Mouse (Mus musculus) adrenal gland (tissue): Measurements from ENCODE around the gene Casc3.

Experiments used
- intact Hi-C: fragments of 180-260 bp; cut with DNase I; formaldehyde crosslinking; loops from one replicate; pipeline ENCODE4 v1.15.1; 2025

Gene Casc3

GRCm38 (mm10) chr11:98772667-98773171 lies 32.0 kb upstream of the Casc3 start:
- intact Hi-C loops = no loop called here

- intact Hi-C loops = no loop called here
These were observed 30.9 kb upstream of the Casc3 start for GRCm38 (mm10) chr11:98773635-98774295.

GRCm38 (mm10) chr11:98774582-98775347 lies 29.9 kb upstream of the Casc3 start, which contains the start of gene Nr1d1:
TSS of gene Nr1d1 (minus strand) at chr11:98775333.
- intact Hi-C loops = no loop called here

DNA sequence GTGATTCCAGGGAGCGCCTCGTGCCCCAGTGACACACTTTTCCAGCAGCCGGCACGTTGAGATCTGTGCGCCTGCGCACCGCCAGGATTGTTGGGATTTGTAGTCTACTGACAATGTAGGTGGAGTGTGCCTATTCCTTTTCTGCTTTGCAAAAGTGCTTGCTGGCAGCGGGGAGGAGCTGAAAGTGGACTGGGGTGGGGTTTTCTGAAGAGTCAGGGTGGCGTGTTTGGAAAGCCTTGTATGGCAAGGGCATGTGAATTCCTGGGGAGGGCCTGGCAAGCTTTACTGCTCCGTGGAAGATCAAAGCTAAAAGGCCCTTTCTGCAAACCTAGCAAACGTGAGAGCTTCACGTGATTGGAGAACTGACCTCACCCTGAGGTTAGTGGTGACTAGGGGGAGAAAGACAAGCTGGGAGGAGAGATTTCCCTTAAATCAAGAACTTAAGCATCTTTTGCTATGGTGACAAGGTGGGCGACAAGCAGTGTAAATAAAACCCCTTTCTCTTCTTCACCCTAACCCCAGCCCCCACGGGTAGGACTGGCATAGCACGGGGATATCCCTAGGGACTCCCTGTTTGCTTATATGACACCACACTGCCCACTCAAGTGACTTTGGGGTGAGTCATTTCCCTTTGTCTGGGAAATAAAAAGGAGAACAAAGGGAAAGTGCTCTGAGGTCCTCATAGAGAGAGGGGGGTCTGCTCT lies 29.2 kb upstream of the Casc3 start:
- intact Hi-C loops = no loop called here

GRCm38 (mm10) chr11:98776052-98776764 lies 28.5 kb upstream of the Casc3 start:
- intact Hi-C loops = no loop called here

DNA sequence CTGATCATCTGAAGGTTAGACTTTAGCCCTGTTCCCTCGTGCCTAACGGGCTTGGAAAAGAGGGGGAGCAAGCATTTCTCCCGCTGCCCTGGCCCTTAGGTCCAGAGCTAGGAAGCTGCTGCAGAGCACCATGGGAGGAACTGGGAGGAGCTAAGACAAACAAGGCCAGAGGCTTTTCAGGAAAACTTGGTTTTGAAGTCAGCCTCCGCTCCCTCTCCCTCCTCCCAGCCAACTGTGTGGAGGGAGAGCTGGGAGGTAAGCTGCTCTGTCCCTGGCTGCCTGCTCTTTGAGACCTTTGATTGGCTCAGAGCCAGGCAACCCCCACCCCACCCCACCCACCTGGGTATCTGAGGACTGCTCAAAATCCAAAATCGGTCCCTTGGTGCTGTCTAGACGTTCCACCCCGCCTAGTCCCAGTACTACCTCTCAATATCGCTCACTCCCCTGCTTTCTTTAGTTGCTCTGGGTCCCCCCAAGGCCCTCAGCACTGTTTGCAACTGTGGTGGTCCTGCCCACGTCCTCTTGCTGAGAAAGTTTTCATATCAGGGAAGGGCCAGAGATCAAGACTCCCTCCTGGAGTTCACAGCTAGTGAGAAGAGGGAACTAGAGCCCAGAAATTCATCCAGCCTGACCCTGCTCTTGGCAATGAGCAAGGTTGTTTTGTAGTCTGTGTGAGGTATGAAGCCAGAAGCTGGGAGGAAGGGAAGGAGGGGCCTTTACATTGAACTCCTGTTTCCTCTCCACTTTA lies 27.7 kb upstream of the Casc3 start:
- intact Hi-C loops = no loop called here

DNA sequence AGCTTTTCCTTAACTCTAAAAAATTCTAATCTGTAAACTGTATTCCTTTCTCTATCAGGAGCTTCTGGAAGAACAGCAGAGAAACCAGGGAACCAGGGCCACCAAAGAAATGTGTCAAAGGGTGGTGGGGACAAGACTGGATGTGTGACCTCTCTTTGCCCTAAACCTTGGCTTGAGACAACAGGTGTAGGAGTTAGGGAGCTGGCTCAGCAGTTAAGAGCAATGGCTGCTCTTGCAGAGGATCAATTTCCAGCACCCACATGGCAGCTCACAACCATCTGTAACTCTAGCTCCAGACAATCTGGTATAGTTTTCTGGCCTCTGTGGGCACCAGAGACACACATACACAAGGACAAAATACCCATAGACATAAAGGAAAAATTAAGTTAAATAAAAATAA lies 26.8 kb upstream of the Casc3 start:
- intact Hi-C loops = no loop called here

GRCm38 (mm10) chr11:98781851-98782512 lies 22.7 kb upstream of the Casc3 start:
- intact Hi-C loops = no loop called here

- intact Hi-C loops = no loop called here
These were observed 22.0 kb upstream of the Casc3 start for GRCm38 (mm10) chr11:98782651-98783235.

DNA sequence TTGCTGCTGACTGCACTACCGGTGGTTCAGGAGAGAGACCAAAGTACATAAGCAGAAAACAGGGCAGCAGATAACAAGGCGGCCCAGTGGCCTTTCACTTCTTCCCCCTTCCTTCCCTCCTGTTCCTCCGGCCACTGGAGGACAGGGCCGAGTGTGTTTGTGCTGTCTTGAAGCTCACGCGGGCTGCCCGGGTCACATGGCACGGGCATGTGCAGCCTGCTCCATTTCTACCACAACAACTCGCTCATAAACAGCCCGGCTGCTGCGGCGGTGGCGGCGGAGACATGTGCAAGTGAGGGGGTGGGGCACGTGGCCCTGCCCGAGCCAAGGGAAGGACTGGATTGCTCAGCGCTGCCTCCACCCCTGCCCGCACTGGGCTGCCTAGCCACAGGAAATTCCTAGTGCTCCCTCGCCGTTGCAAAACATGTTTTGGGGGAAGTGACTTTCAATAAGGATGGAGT lies 21.4 kb upstream of the Casc3 start:
- intact Hi-C loops = no loop called here

- intact Hi-C loops = no loop called here
These were observed 20.6 kb upstream of the Casc3 start for GRCm38 (mm10) chr11:98784139-98784538.

DNA sequence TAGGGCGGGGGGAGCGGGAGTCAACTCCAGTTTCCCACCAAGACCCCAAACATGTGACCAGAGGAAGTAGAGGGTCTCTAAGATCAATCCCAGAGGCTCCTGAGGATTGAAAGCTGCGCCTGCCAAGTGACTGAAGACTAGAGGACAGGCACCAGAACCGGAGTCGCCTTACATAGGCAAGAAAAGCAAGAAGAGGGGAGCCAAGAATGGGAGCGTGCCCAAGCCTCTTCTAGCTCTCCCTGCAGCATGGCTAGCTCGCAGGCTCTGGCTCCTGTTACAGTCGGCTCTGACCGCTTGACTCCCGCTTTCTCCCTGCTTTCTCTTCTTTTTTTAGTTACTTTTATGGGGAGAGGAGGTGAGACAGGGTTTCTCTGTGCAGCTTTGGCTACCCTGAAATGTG lies 19.5 kb upstream of the Casc3 start:
- intact Hi-C loops = loop anchor here (5.0 kb wide), 2 partner anchors 68 to 83 kb away; partner anchors contain the start of gene Csf3

- intact Hi-C loops = loop anchor here (2.0 to 5.0 kb wide), 3 partner anchors 43 to 84 kb away; partner anchors contain the start of gene Csf3
These were observed 18.9 kb upstream of the Casc3 start for GRCm38 (mm10) chr11:98785772-98786281.

DNA sequence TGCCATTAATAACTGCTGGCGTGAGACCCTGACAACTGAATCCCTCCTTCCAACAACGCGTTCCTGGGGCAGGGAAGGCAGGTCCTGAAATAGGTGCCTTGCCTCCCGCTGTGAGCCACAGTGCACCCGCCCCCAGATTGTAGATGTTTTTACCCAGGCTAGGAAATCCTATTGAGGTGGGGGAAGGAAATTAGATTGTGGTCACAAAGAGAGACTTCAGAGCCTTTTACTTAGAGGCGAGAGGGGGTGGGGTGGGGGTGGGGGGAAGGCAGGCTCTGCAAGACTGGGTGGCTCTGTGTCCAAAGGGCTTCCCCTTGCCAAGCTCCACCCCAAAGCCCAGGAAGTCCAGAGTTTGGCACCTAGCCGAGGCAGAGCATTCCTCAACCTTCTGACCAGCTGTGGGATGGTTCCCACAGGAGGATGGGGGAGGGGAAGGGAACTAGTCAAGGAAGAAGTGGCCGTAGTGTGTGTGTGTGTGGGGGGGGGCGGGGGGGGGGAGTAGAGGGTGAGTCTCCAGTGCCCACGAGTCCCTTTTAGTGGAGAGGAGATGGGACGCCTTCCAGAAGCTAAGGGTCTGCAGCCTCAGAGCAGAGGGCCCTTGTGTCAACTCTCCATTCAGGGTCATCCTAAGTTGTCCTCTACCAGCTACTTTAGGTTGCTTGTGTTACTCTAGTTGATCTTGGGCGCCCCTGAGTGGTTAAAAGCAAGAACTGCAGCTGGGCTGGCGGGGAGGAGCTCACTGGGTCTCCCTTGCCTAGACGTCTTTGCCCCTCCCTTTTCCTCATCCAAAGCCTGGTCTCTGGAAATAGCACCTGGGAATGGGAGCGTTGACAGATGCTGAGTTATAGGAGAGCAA lies 18.1 kb upstream of the Casc3 start:
- intact Hi-C loops = loop anchor here (2.0 to 5.0 kb wide), 3 partner anchors 44 to 84 kb away; partner anchors contain the start of gene Csf3

GRCm38 (mm10) chr11:98787229-98787628 lies 17.5 kb upstream of the Casc3 start:
- intact Hi-C loops = loop anchor here (2.0 to 5.0 kb wide), 3 partner anchors 44 to 85 kb away; partner anchors contain the start of gene Csf3

- intact Hi-C loops = loop anchor here (2.0 to 5.0 kb wide), 4 partner anchors 41 to 85 kb away; partner anchors contain the start of gene Csf3
These were observed 17.0 kb upstream of the Casc3 start for GRCm38 (mm10) chr11:98787691-98788090.

- intact Hi-C loops = loop anchor here (2.0 to 5.0 kb wide), 3 partner anchors 41 to 86 kb away; partner anchors contain the start of gene Csf3
These were observed 16.6 kb upstream of the Casc3 start for GRCm38 (mm10) chr11:98788139-98788538.
